Mouse (Mus musculus) G1E (cell line): ENCODE results near the gene Ptgfrn.

Experiments
- CTCF ChIP-seq: IDR thresholded peaks from 2 replicates; pipeline ENCODE4 v1.5.1; 2012; ENCODE audit warnings: low read depth, low read length, inconsistent platforms, mixed read lengths
- POLR2AphosphoS5 ChIP-seq: IDR thresholded peaks from 2 replicates; pipeline ENCODE4 v1.6.1; 2012; ENCODE audit warnings: low read depth, low read length, inconsistent platforms; ENCODE audit not compliant: insufficient replicate concordance
- TAL1 ChIP-seq: conservative IDR thresholded peaks from 2 replicates; pipeline ENCODE4 v1.6.1; 2012; ENCODE audit warnings: low read depth, low read length, inconsistent platforms, mixed read lengths

- no peak for TF ChIP-seq CTCF
- TF ChIP-seq TAL1 = no peak
- no peak for TF ChIP-seq POLR2AphosphoS5
Observed at GRCm38 (mm10) chr3:101007112-101007782, 102.8 kb downstream of the Ptgfrn start.
